Comparison of ENCODE assay signal across 7 mouse cellular contexts in genomic region chr16:75696176-75696575, GRCm38 (mm10).
DNase-seq lines count a peak whose midpoint lies in the region; ATAC-seq and TF ChIP-seq lines count a peak whose summit lies in the region.

No protein-coding gene starts in this region.

- no peaks in the 10 kb centered on the region for H3K9me3 ChIP-seq in ES-Bruce4 (replicated peaks; ENCODE audit: control insufficient read depth, insufficient read depth, low read length, poor library complexity, severe bottlenecking)
- no peaks in the 10 kb centered on the region for H3K9me3 ChIP-seq in liver, embryonic 15.5 days (replicated peaks)

- intact Hi-C loops in gastrocnemius, postnatal 14 days (cut with DNase I; ENCODE audit: low total_unique reads), result no loop called here

- no peak overlapping the region for H3K4me2 ChIP-seq in liver, embryonic 15.5 days

- H3K9ac ChIP-seq in ES-Bruce4 (ENCODE audit: low read depth, poor library complexity, severe bottlenecking), result no peak overlapping the region
- H3K9ac ChIP-seq in liver, embryonic 15.5 days, result no peak overlapping the region

- no peak overlapping the region for H3K27ac ChIP-seq in ES-Bruce4 (ENCODE audit: insufficient read depth, low read length)
- H3K27ac ChIP-seq in cortical plate, adult 2 months (ENCODE audit: insufficient read depth, low read length), result no peak overlapping the region
- no peak overlapping the region for H3K27ac ChIP-seq in liver, embryonic 15.5 days (replicated peaks)

- peak; percentile 49 for ATAC-seq in activated CD4-positive, CD25-positive, alpha-beta regulatory T cell, adult 4 months
- ATAC-seq in liver, embryonic 15.5 days (ENCODE audit: insufficient read depth), result 0 out of 2 replicates have a peak, but pooled peaks have one; percentile 42

- TF ChIP-seq EP300 in ES-Bruce4 (IDR thresholded peaks at IDR 0.05; ENCODE audit: insufficient read depth, low read depth, low read length), result no peak

- H3K27me3 ChIP-seq in ES-Bruce4 (ENCODE audit: control insufficient read depth, insufficient read depth, low read length, poor library complexity, severe bottlenecking), result no peaks in the 10 kb centered on the region
- no peaks in the 10 kb centered on the region for H3K27me3 ChIP-seq in liver, embryonic 15.5 days

- H3K4me3 ChIP-seq in ES-Bruce4 (ENCODE audit: low read depth, low read length), result no peak overlapping the region
- no peak overlapping the region for H3K4me3 ChIP-seq in cortical plate, adult 2 months (ENCODE audit: insufficient read depth, low read length)
- no peak overlapping the region for H3K4me3 ChIP-seq in liver, embryonic 15.5 days (replicated peaks)

- 8% methylated on average over 2 of the region's 2 CpGs for WGBS in liver, embryonic 15.5 days (ENCODE audit: insufficient replicate concordance)

- H3K4me1 ChIP-seq in ES-Bruce4 (ENCODE audit: control insufficient read depth, insufficient read depth, low read length), result no peaks in the 10 kb centered on the region
- H3K4me1 ChIP-seq in cortical plate, adult 2 months (ENCODE audit: control insufficient read depth, insufficient read depth, low read length), result no peaks in the 10 kb centered on the region
- H3K4me1 ChIP-seq in liver, embryonic 15.5 days (replicated peaks), result no peaks in the 10 kb centered on the region

- peak; percentile 48 for TF ChIP-seq CTCF in ES-Bruce4 (IDR thresholded peaks at IDR 0.05; ENCODE audit: low read depth, low read length)
- peak; percentile 79 for TF ChIP-seq CTCF in cortical plate, adult 2 months (IDR thresholded peaks at IDR 0.05; ENCODE audit: extremely low read depth, insufficient read depth, low read length)

- peak; percentile 4 for DNase-seq in gastrocnemius, postnatal 14 days
- peak; percentile 65 to 71 for DNase-seq in kidney, postnatal 36 days
- peak; percentile 41 for DNase-seq in retina, postnatal 7 days (ENCODE audit: low read depth, low spot score)

- H3K36me3 ChIP-seq in ES-Bruce4 (ENCODE audit: control insufficient read depth, insufficient read depth, low read length, poor library complexity, severe bottlenecking), result no peaks in the 10 kb centered on the region
- H3K36me3 ChIP-seq in liver, embryonic 15.5 days (replicated peaks), result no peaks in the 10 kb centered on the region

- TF ChIP-seq POLR2A in ES-Bruce4 (IDR thresholded peaks at IDR 0.05; ENCODE audit: insufficient read depth, low read length), result no peak
- no peak for TF ChIP-seq POLR2A in cortical plate, adult 2 months (IDR thresholded peaks at IDR 0.05; ENCODE audit: extremely low read depth, insufficient read depth, low read length)

Comparison
In these comparisons a context has a peak if more than half of its experiments do, and no peak if none do; other contexts are left out.
1. DNase-seq: peak in every context shown above with its lines; median percentile 68 in kidney, postnatal 36 days; 41 in retina, postnatal 7 days; 4 in gastrocnemius, postnatal 14 days.